Mouse (Mus musculus): ENCODE measurements around the gene Tm2d1.

DNA sequence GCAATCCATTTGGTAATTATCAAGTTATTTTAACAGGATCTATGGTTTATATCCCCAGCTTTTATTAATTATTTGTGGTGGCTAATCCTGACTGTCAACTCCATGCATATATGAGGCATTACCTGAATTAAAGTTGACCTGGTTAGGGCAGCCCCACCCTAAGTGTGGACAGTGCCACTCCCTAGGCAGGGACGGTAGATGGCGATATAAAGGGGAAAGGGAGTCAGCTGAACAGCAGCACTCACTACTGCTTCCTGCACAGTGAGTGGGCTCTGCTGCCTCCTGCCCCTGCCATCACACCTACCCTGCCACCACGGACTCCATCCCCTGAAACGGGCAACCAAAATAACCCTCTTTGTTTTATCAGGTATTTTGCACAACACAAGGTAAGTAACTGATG, 7.7 kb downstream of the Tm2d1 start:
- TF ChIP-seq CTCF (IDR thresholded peaks at IDR 0.05; ENCODE audit: extremely low read depth, insufficient read depth, low read length) (no peak), POLR2A (IDR thresholded peaks at IDR 0.05; ENCODE audit: extremely low read depth, insufficient read depth, low read length) (no peak)
